Mouse (Mus musculus) telencephalon, adult 2 months (tissue): Measurements from ENCODE around the gene Plxnc1.

ENCODE experiments used
- DNase-seq: peaks from one replicate; pipeline ENCODE4 v3.0.0-alpha.2; 2011; ENCODE audit warnings: low read depth, low spot score

Gene Plxnc1

GRCm38 (mm10) chr10:94823971-94824760 lies 120.5 kb downstream of the Plxnc1 start:
- DNase-seq, result no peak

- DNase-seq, result no peak
These were observed 125.6 kb downstream of the Plxnc1 start for GRCm38 (mm10) chr10:94818781-94819665.

GRCm38 (mm10) chr10:94818127-94818526 lies 126.5 kb downstream of the Plxnc1 start:
- no peak for DNase-seq

- no peak for DNase-seq
These were observed 132.5 kb downstream of the Plxnc1 start for GRCm38 (mm10) chr10:94811907-94812851.

GRCm38 (mm10) chr10:94809946-94810472 lies 134.6 kb downstream of the Plxnc1 start:
- DNase-seq, result no peak

- no peak for DNase-seq
These were observed 136.4 kb downstream of the Plxnc1 start for GRCm38 (mm10) chr10:94808275-94808674.

GRCm38 (mm10) chr10:94807323-94807722 lies 137.3 kb downstream of the Plxnc1 start:
- DNase-seq, result no peak

GRCm38 (mm10) chr10:94804909-94805220 lies 139.8 kb downstream of the Plxnc1 start:
- DNase-seq, result no peak

GRCm38 (mm10) chr10:94804029-94804908 lies 140.4 kb downstream of the Plxnc1 start:
- DNase-seq, result peak; percentile 38

- DNase-seq, result no peak
These were observed 143.8 kb downstream of the Plxnc1 start for GRCm38 (mm10) chr10:94800677-94801354.

- DNase-seq, result no peak
These were observed 145.0 kb downstream of the Plxnc1 start for GRCm38 (mm10) chr10:94799485-94800239.

- no peak for DNase-seq
These were observed 146.5 kb downstream of the Plxnc1 start for GRCm38 (mm10) chr10:94798128-94798527.

- no peak for DNase-seq
These were observed 149.9 kb downstream of the Plxnc1 start for GRCm38 (mm10) chr10:94794666-94795244.

GRCm38 (mm10) chr10:94793914-94794313 lies 150.7 kb downstream of the Plxnc1 start:
- no peak for DNase-seq

- no peak for DNase-seq
These were observed 155.4 kb downstream of the Plxnc1 start for GRCm38 (mm10) chr10:94789205-94789604.

- no peak for DNase-seq
These were observed 163.9 kb downstream of the Plxnc1 start for GRCm38 (mm10) chr10:94780618-94781262.

- no peak for DNase-seq
These were observed 165.3 kb downstream of the Plxnc1 start for GRCm38 (mm10) chr10:94779319-94779718.

- DNase-seq, result peak; percentile 82
These were observed 167.1 kb downstream of the Plxnc1 start for GRCm38 (mm10) chr10:94777576-94777975.
